Comparison of ENCODE assay signal across 12 mouse cellular contexts in genomic region chr5:114413067-114413735, GRCm38 (mm10). TPM values are rescaled to one million over a fixed set of nuclear protein-coding genes. Genes with fewer than 3 reads are reported as not detected.
DNase-seq lines count a peak whose midpoint lies in the region; ATAC-seq and TF ChIP-seq lines count a peak whose summit lies in the region.
"Had no signal": no experiment of that assay in that cellular context is flagged by ENCODE, and none has a peak within 500 bp of the region (broad histone marks: within the 10 kb centered on the region; RNA-seq: fewer than 3 reads in every experiment).

No protein-coding gene starts in this region.

- H3K4me1 ChIP-seq in heart, postnatal 0 days (ENCODE audit: control insufficient read depth, insufficient read depth): no peaks in the 10 kb centered on the region
- H3K4me1 ChIP-seq in liver, embryonic 16.5 days (ENCODE audit: control insufficient read depth, low read depth, low read length): no peaks in the 10 kb centered on the region
- H3K4me1 ChIP-seq in hindbrain, postnatal 0 days (ENCODE audit: insufficient read depth, low read length): no peaks in the 10 kb centered on the region
- H3K4me1 ChIP-seq: limb, embryonic 15.5 days had no signal

- no peaks in the 10 kb centered on the region for H3K9me3 ChIP-seq in heart, postnatal 0 days (replicated peaks; ENCODE audit: control insufficient read depth, low read length)
- no peaks in the 10 kb centered on the region for H3K9me3 ChIP-seq in liver, embryonic 16.5 days (replicated peaks; ENCODE audit: control insufficient read depth, low read length)
- no peaks in the 10 kb centered on the region for H3K9me3 ChIP-seq in hindbrain, postnatal 0 days (ENCODE audit: low read length)
- H3K9me3 ChIP-seq: G1E; limb, embryonic 15.5 days had no signal

- H3K27me3 ChIP-seq in heart, postnatal 0 days (ENCODE audit: control insufficient read depth, insufficient read depth, low read length): no peaks in the 10 kb centered on the region
- no peaks in the 10 kb centered on the region for H3K27me3 ChIP-seq in liver, embryonic 16.5 days (ENCODE audit: control insufficient read depth, insufficient read depth, low read depth, low read length)
- no peaks in the 10 kb centered on the region for H3K27me3 ChIP-seq in hindbrain, postnatal 0 days (ENCODE audit: insufficient read depth, low read length)
- H3K27me3 ChIP-seq: limb, embryonic 15.5 days had no signal

- peaks cover 98% of the 10 kb centered on the region for H3K36me3 ChIP-seq in heart, postnatal 0 days (replicated peaks; ENCODE audit: control insufficient read depth, insufficient read depth, low read length)
- peaks cover 57% of the 10 kb centered on the region for H3K36me3 ChIP-seq in liver, embryonic 16.5 days (ENCODE audit: control insufficient read depth, insufficient read depth)
- peaks cover 82% of the 10 kb centered on the region for H3K36me3 ChIP-seq in hindbrain, postnatal 0 days (ENCODE audit: insufficient read depth, low read length)

- TF ChIP-seq EP300 in heart, postnatal 0 days (IDR thresholded peaks at IDR 0.05; ENCODE audit: low read depth): no peak

- no peak overlapping the region for H3K4me3 ChIP-seq in heart, postnatal 0 days (ENCODE audit: low read depth, low read length)
- H3K4me3 ChIP-seq in liver, embryonic 16.5 days (ENCODE audit: low read depth, low read length): no peak overlapping the region
- H3K4me3 ChIP-seq in hindbrain, postnatal 0 days (ENCODE audit: low read length): no peak overlapping the region
- H3K4me3 ChIP-seq: erythroblast, embryonic 14.5 days; limb, embryonic 15.5 days had no signal

- ATAC-seq in heart, postnatal 0 days (ENCODE audit: insufficient read depth, low read depth): peak; percentile 25; the same call in 1 of the 2 replicates
- ATAC-seq in liver, embryonic 16.5 days (ENCODE audit: low read depth): peak; percentile 40; the same call in 1 of the 2 replicates
- no peak for ATAC-seq in hindbrain, postnatal 0 days

- 45% methylated on average over 16 of the region's 16 CpGs for WGBS in heart, postnatal 0 days
- WGBS in liver, embryonic 16.5 days (ENCODE audit: insufficient replicate concordance): 72% methylated on average over 16 of the region's 16 CpGs
- 81% methylated on average over 16 of the region's 16 CpGs for WGBS in hindbrain, postnatal 0 days

- H3K9ac ChIP-seq in heart, postnatal 0 days (replicated peaks; ENCODE audit: low read depth, low read length): no peak overlapping the region
- no peak overlapping the region for H3K9ac ChIP-seq in liver, embryonic 16.5 days (ENCODE audit: low read depth, low read length)
- no peak overlapping the region for H3K9ac ChIP-seq in hindbrain, postnatal 0 days (replicated peaks; ENCODE audit: low read length)
- H3K9ac ChIP-seq: hindbrain, embryonic 14.5 days; limb, embryonic 15.5 days had no signal

- no peak overlapping the region for H3K4me2 ChIP-seq in heart, postnatal 0 days (ENCODE audit: low read depth, low read length)
- H3K4me2 ChIP-seq in liver, embryonic 16.5 days (ENCODE audit: low read depth, low read length): no peak overlapping the region
- H3K4me2 ChIP-seq in hindbrain, postnatal 0 days (ENCODE audit: low read depth, low read length): no peak overlapping the region
- H3K4me2 ChIP-seq: hindbrain, embryonic 14.5 days; limb, embryonic 15.5 days had no signal

- DNase-seq in 3T3-L1 (ENCODE audit: low read depth, low spot score): peak; percentile 93
- peak; percentile 83 for DNase-seq in adrenal gland, adult 2 months
- no peak for DNase-seq in heart, postnatal 0 days (ENCODE audit: low spot score)
- no peak for DNase-seq in hindbrain, postnatal 0 days (ENCODE audit: low spot score)
- DNase-seq in cerebellum, adult 11 months: no peak
- no peak for DNase-seq in thymus, postnatal 25 days
- DNase-seq in frontal cortex, postnatal 10 days (ENCODE audit: low spot score in 2 of 2): no peak

- TF ChIP-seq CTCF in heart, postnatal 0 days (IDR thresholded peaks at IDR 0.05; ENCODE audit: low read depth): no peak
- TF ChIP-seq CTCF in hindbrain, postnatal 0 days (IDR thresholded peaks at IDR 0.05; ENCODE audit: low read depth): no peak

- no peak overlapping the region for H3K27ac ChIP-seq in heart, postnatal 0 days (ENCODE audit: low read depth)
- no peak overlapping the region for H3K27ac ChIP-seq in liver, embryonic 16.5 days (ENCODE audit: low read length)
- H3K27ac ChIP-seq in hindbrain, postnatal 0 days: no peak overlapping the region
- H3K27ac ChIP-seq: hindbrain, embryonic 14.5 days; limb, embryonic 15.5 days had no signal

RNA-seq across cellular contexts. Expression of gene Mmab, which starts 30.7 kb away (rescaled TPM):
- 10 to 100 TPM; 21.2 to 23.1 TPM for total RNA-seq in adrenal gland, adult 2 months (2021)
- 27.4 and 37.4 TPM in 2 replicates for polyA plus RNA-seq in adrenal gland, adult 2 months (2012; rRNA removed)
- total RNA-seq in heart, postnatal 0 days (2014; rRNA removed; ENCODE audit: low replicate concordance): 14.0 and 19.7 TPM in 2 replicates
- 17.0 and 18.3 TPM in 2 replicates for polyA plus RNA-seq in heart, postnatal 0 days (2015; fragmentation: Nextera tagmentation; extraction: Ambion mirVana)
- 9.7 and 10.8 TPM in 2 replicates for polyA plus RNA-seq in liver, embryonic 16.5 days (2015; fragmentation: Nextera tagmentation; extraction: Ambion mirVana)
- total RNA-seq in hindbrain, postnatal 0 days (2014; rRNA removed): 34.4 and 39.1 TPM in 2 replicates
- 35.9 and 36.8 TPM in 2 replicates for polyA plus RNA-seq in hindbrain, postnatal 0 days (2015; fragmentation: Nextera tagmentation; extraction: Ambion mirVana)

RNA-seq across cellular contexts. Expression of gene Mvk, which starts 30.9 kb away (rescaled TPM):
- 10 to 100 TPM; 32.6 to 34.0 TPM for total RNA-seq in adrenal gland, adult 2 months (2021)
- polyA plus RNA-seq in adrenal gland, adult 2 months (2012; rRNA removed): 60.4 and 73.3 TPM in 2 replicates
- total RNA-seq in heart, postnatal 0 days (2014; rRNA removed; ENCODE audit: low replicate concordance): 22.2 and 24.6 TPM in 2 replicates
- polyA plus RNA-seq in heart, postnatal 0 days (2015; fragmentation: Nextera tagmentation; extraction: Ambion mirVana): 12.6 and 13.3 TPM in 2 replicates
- 26.1 and 27.0 TPM in 2 replicates for polyA plus RNA-seq in liver, embryonic 16.5 days (2015; fragmentation: Nextera tagmentation; extraction: Ambion mirVana)
- 143 and 146 TPM in 2 replicates for total RNA-seq in hindbrain, postnatal 0 days (2014; rRNA removed)
- polyA plus RNA-seq in hindbrain, postnatal 0 days (2015; fragmentation: Nextera tagmentation; extraction: Ambion mirVana): 69.8 and 71.9 TPM in 2 replicates

RNA-seq across cellular contexts. Expression of gene Ube3b, which starts 32.8 kb away (rescaled TPM):
- 10 to 100 TPM; 74.6 to 75.4 TPM for total RNA-seq in adrenal gland, adult 2 months (2021)
- polyA plus RNA-seq in adrenal gland, adult 2 months (2012; rRNA removed): 122 and 137 TPM in 2 replicates
- total RNA-seq in heart, postnatal 0 days (2014; rRNA removed; ENCODE audit: low replicate concordance): 57.7 and 72.1 TPM in 2 replicates
- polyA plus RNA-seq in heart, postnatal 0 days (2015; fragmentation: Nextera tagmentation; extraction: Ambion mirVana): 28.2 and 30.5 TPM in 2 replicates
- polyA plus RNA-seq in liver, embryonic 16.5 days (2015; fragmentation: Nextera tagmentation; extraction: Ambion mirVana): 16.9 and 21.2 TPM in 2 replicates
- total RNA-seq in hindbrain, postnatal 0 days (2014; rRNA removed): 67.5 and 69.9 TPM in 2 replicates
- polyA plus RNA-seq in hindbrain, postnatal 0 days (2015; fragmentation: Nextera tagmentation; extraction: Ambion mirVana): 31.1 and 31.4 TPM in 2 replicates

RNA-seq across cellular contexts. Expression of gene Kctd10, which starts 32.9 kb away (rescaled TPM):
- total RNA-seq in adrenal gland, adult 2 months (2021): 10 to 100 TPM; 67.0 to 76.7 TPM
- polyA plus RNA-seq in adrenal gland, adult 2 months (2012; rRNA removed): 68.9 and 71.4 TPM in 2 replicates
- 83.4 and 113 TPM in 2 replicates for total RNA-seq in heart, postnatal 0 days (2014; rRNA removed; ENCODE audit: low replicate concordance)
- polyA plus RNA-seq in heart, postnatal 0 days (2015; fragmentation: Nextera tagmentation; extraction: Ambion mirVana): 59.8 and 64.2 TPM in 2 replicates
- 21.9 and 22.8 TPM in 2 replicates for polyA plus RNA-seq in liver, embryonic 16.5 days (2015; fragmentation: Nextera tagmentation; extraction: Ambion mirVana)
- 43.2 and 43.8 TPM in 2 replicates for total RNA-seq in hindbrain, postnatal 0 days (2014; rRNA removed)
- 47.5 and 48.0 TPM in 2 replicates for polyA plus RNA-seq in hindbrain, postnatal 0 days (2015; fragmentation: Nextera tagmentation; extraction: Ambion mirVana)

Comparison
In these comparisons a context has a peak if more than half of its experiments do, and no peak if none do; other contexts are left out.
1. DNase-seq: peak in 3T3-L1 (single experiment) and adrenal gland, adult 2 months (single experiment); none in heart, postnatal 0 days (single experiment), hindbrain, postnatal 0 days (single experiment), cerebellum, adult 11 months (single experiment), thymus, postnatal 25 days (single experiment) and frontal cortex, postnatal 10 days (0 of 2).